Mouse (Mus musculus) gastrocnemius, adult 8-10 months (tissue): ENCODE measurements around the gene Fam168a. TPM values are rescaled to one million over a fixed set of nuclear protein-coding genes. Genes with fewer than 3 reads are reported as not detected.
"Not testable (repeated sequence)": the region's sequence is repeated elsewhere in the genome, so short reads cannot be mapped to it uniquely, and the experiment has no call there.

ENCODE experiments used
- DNase-seq, 2 experiments: peaks; one replicate each; pipeline ENCODE4 v3.0.0; 2022; ENCODE audit warnings: low spot score in 2 of 2
- total RNA-seq, 4 experiments: library from RNA; stranded (reverse); gene quantifications; 2 replicates each; pipeline ENCODE4 v1.2.4; 2022

Fam168a gene
- total RNA-seq, 4 experiments from 2014 or later: 39.0 to 44.3 (median 40.7) TPM

DNA sequence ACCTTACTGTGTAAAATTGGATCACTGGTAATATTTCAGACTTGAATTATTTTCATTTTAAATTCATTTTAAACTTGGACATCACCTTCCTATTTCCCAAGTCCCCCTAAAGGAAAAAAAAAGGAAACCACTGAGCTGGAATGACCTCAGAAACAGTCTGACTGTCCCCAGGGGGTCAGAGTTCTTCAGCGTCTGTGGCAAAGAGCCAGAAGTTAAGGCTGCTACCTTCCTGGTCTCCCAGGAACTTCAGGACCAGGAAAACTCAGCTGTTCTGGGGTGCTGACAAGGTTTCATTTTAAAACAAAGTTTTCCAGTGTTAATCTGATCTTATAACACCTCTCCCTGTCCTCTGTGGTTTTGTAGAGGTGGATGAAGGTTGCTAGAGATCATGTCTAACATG lies 131.3 kb downstream of the Fam168a start:
- DNase-seq: no peak

DNA sequence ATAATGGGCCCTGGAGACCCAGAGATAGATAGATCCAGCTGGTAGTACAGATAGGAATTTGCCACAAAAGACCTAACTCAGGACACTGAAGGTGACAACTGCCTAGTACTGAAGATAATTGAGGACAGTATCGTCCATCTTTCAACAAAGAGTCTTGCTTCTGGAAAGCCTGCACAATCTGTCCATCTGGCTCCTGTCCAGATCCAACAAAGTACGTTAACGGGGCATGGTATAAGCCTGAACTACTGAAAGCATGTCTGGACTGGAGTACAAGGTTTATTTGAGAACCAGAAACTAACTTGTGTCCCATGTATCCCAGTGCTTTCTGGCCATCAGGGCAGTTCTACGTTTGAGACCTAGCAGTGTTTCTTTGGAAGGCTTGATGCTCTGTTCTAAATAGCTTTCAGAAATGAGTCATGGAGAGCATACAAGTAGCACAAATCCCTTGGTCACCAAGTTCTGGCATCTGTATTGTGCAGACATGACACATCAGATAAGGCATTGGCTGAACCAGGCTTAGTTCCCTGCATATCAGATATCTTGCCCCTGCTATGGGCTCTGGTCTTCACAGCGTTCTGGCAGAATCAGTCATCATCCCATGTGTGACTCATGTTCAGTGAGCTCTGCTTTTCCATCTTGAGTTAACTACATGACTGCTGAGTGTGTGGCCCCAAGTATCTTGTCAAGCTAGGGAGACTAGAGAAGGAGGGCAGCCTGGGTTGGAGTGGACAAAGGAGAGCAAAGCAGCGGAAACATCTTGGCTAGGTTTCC lies 133.4 kb downstream of the Fam168a start:
- DNase-seq: no peak

- DNase-seq: no peak
These were observed 134.5 kb downstream of the Fam168a start for GRCm38 (mm10) chr7:100840906-100841305.

GRCm38 (mm10) chr7:100841608-100842007 lies 135.2 kb downstream of the Fam168a start:
- DNase-seq: no peak

- no peak for DNase-seq
These were observed 135.7 kb downstream of the Fam168a start for GRCm38 (mm10) chr7:100842175-100842574.

GRCm38 (mm10) chr7:100843866-100844265 lies 137.4 kb downstream of the Fam168a start:
- DNase-seq: no peak

DNA sequence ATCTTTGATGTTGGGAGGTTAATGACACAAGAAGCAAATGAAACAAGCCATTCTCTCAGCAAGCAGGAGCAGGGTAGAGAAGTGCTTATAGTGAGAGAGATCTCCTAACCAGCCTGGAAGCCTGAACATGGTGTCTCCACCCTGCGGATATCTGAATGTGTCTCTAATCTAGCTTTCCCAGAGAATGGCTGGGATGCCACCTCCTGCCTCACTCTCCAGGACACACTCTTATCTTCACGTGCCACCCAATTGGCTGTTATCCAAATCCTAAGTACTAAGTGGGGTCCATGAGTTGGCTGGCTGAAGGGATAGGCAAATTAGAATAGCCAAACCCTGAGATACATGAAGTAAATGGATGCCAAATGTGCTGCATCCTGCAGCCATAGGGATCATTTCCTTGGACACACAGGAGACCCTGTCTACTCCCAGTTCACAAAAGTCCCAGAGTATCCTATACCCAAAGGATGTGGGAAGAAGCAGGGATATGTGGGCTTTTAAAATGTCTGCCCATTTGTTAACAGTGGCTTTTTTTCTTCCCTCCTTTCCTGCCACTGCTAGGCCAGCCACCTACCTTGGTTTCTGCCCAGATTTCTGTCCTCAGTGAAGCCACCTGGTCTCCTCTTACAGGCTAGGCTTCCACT lies 138.1 kb downstream of the Fam168a start:
- no peak for DNase-seq

- no peak for DNase-seq
These were observed 138.6 kb downstream of the Fam168a start for GRCm38 (mm10) chr7:100845026-100845400.

- DNase-seq: no peak
These were observed 139.0 kb downstream of the Fam168a start for GRCm38 (mm10) chr7:100845412-100845811.

GRCm38 (mm10) chr7:100846033-100846432 lies 139.6 kb downstream of the Fam168a start:
- DNase-seq: not testable (repeated sequence)

GRCm38 (mm10) chr7:100847131-100847530 lies 140.7 kb downstream of the Fam168a start:
- no peak for DNase-seq

DNA sequence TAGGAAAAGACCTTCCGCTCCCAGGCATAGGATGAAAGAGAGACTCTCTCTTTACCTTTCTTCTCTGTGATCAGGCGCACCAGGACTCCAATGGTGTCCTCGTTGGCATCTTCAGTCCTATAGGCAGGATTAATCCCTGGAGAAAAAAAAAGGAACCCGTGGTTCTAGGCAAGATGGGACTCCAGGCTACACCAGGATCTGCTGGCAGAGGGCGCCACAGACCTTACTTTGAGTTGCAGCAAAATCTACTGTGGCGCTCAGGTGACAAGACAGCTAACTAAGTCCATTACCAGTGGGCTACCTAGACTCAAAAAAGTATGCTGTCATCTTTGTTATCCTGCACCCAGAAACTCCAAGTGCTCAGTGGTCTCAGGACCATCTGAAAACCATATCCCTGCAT lies 142.3 kb downstream of the Fam168a start:
- peak; percentile 65 to 67 for DNase-seq

- DNase-seq: peak in 1 of 2 experiments; percentile 59
These were observed 143.1 kb downstream of the Fam168a start for GRCm38 (mm10) chr7:100849508-100849907.

DNA sequence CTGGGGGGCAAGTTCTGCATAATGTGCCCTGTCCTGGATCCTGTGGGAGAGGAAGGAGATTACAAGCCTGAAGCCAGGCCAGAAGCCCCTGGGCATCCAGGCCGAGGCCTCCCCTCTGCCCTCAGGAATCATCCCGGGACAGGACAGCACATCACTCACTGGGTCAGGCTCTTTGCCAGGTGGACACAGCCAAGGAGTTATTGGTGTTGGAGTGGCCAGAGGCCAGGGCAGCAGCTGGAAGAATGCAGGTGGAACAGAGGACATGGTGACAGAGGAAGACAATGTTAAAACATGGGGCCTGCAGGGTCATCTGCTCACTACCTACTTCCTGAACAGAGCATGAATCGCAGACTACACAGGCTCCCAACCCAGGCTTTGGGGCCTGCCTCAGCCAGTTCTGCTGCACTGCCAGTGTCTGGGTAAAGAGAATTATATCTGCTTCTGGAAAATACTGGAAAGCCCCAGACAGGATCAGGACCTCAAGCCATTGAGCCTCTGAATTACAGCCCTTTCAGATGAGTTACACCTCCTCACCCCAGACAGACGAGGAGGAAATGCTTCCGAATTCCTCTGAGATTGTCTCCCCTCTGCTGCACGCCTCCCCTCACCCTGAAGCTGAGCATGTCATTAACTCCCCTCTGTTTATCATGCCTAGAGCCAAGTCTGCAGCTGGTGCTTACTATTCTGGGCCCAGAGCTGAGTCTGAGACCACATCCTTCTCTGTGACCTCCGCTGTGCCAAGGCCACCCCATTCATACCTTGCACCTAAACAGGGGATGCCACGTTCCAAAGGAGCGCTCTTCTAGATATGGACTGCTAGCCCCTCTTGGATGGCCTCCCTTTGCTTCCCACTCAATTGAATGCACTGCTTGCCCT lies 145.3 kb downstream of the Fam168a start:
- peak in 1 of 2 experiments; percentile 48 for DNase-seq

GRCm38 (mm10) chr7:100853396-100853795 lies 147.0 kb downstream of the Fam168a start:
- no peak for DNase-seq

DNA sequence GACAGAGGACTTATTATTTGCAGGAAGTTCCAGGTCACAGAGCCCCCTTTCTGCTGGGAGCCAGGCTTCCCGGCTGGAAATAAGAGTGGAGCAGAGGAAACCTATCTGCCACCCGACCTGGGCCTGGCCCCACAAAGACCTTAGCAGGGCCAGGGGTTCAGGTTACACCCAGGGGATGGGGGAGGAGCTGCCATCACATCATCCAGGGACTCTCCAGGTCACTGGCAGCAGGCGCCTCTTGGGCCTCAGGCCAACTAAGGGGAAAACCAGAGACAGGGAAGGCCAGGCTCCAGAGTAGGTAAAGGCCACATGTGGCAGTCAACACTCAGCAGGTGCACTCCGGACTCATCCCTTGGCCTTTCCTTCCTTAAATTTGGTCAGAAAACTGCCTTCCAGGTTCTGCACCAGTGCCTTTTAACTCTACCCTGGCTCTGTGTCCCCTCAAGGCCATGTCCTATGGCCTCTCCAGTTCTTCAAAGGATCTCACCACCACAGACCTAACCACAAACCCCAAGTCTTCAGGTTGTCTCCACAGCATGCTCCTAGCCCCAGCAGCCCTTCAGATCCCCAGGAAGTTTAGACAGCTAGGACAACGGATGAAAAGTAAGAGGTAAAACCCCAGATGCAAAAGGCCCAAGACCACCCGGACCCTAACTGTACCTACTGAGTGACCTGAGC lies 147.8 kb downstream of the Fam168a start:
- DNase-seq: peak; percentile 59 to 73

DNA sequence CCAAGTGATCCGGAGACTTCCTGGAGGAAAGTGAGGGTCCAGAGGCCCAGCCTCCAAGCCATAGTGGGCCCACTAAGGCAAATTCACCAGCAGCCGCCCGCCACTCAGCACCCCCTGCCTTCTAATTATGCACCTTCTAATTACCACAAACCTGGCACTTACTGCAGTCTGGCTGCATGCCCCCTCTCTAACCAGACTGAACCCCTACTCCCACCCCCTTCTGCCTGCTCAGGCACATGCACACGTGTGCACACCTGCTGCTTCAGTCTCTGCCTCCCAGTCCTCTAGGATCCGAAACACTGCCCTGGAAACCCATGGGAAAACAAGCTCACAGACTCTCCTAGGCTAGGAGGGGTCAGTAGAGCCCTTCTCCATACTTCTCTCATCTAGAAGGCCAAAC lies 148.4 kb downstream of the Fam168a start:
- DNase-seq: no peak

GRCm38 (mm10) chr7:100855300-100855699 lies 148.9 kb downstream of the Fam168a start:
- DNase-seq: no peak

GRCm38 (mm10) chr7:100855795-100856573 lies 149.5 kb downstream of the Fam168a start:
- DNase-seq: peak in 1 of 2 experiments; percentile 14

GRCm38 (mm10) chr7:100860450-100860849 lies 154.0 kb downstream of the Fam168a start:
- DNase-seq: no peak
